Mouse (Mus musculus): Measurements from ENCODE around the gene Atp5h.

The Atp5h gene

DNA sequence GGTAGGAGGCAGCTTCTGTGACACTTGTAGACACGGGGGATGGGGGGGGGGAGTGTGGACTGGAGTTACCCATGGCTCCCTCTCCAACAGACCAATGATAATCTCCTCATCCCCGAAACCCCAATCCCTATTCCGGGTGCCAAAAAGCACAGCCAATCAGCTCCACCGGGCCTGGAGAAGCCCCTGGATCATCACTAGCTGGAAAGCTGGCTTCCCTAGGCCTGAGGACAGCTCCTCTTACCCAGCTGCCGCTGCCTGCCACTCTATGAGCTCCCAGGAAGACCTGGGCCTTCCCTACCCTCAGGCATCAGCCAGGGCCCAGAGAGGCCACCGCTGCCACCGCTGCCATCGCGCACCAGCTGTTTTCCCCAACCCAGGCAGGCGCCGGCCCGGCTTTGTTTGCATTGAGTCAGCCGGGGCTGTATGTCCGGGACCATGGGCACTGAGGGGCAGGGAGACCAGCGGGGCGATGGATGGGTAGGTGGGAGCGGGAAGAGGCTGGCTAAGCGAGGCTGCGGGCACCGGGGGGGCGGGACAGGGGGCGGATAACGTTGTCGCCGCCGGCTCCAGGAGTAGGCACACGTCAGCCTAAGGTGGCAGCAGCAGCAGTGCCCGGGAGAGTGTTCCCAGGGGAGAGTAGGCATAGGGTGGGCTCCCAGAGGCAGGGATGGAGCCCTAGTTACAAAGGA is 52.9 kb downstream of the Atp5h start:
- peak; percentile 95 for DNase-seq (ENCODE audit: low read depth, low spot score)

GRCm38 (mm10) chr11:115366039-115366705 is 53.6 kb downstream of the Atp5h start:
- no peak for DNase-seq (ENCODE audit: low read depth, low spot score)

Data from brain, adult 2 months (tissue).